Mouse (Mus musculus) brain, embryonic 14.5 days (tissue): ENCODE data around the gene Dusp22.

Experiments used
- CTCF ChIP-seq: fragments of 200-500 bp; IDR thresholded peaks from 2 replicates; pipeline ENCODE4 v1.5.1; 2012; ENCODE audit warnings: inconsistent platforms, mild to moderate bottlenecking, moderate library complexity, borderline replicate concordance; ENCODE audit not compliant: insufficient read depth, insufficient read length; ENCODE audit errors: extremely low read depth
- POLR2A ChIP-seq: fragments of 200-500 bp; IDR thresholded peaks from 2 replicates; pipeline ENCODE4 v1.6.1; 2012; ENCODE audit warnings: mild to moderate bottlenecking, inconsistent platforms, borderline replicate concordance; ENCODE audit not compliant: poor library complexity, insufficient read depth, insufficient read length, severe bottlenecking; ENCODE audit errors: extremely low read depth

DNA sequence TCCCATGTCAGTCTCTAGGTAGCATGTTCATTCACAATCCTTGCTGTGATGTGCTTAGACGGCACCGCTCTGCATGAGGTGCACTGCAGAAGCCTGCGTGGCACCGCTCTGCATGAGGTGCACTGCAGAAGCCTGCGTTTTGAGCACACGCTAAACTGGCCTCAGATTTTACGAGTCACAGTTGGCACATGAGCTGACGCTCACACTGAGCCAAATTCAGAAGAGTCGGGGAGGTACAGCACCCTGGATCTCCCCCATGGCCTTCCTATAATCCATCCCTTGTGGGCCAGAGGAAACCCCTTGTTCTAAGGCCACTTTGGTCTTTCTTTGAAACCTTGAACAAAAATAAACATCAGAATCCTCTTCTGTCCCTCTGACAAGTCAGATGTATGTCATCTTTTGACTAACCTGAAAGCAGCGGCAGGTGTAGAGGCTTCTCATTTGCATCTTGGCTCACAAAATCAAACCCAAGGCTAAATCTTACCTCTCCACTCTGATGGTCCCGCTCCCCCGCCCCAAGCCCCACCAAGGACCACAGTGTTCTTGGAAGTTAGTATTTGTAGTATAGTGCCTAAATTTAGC lies 28.3 kb downstream of the Dusp22 start:
- TF ChIP-seq CTCF: no peak
- no peak for TF ChIP-seq POLR2A
